In the genomic region with DNA sequence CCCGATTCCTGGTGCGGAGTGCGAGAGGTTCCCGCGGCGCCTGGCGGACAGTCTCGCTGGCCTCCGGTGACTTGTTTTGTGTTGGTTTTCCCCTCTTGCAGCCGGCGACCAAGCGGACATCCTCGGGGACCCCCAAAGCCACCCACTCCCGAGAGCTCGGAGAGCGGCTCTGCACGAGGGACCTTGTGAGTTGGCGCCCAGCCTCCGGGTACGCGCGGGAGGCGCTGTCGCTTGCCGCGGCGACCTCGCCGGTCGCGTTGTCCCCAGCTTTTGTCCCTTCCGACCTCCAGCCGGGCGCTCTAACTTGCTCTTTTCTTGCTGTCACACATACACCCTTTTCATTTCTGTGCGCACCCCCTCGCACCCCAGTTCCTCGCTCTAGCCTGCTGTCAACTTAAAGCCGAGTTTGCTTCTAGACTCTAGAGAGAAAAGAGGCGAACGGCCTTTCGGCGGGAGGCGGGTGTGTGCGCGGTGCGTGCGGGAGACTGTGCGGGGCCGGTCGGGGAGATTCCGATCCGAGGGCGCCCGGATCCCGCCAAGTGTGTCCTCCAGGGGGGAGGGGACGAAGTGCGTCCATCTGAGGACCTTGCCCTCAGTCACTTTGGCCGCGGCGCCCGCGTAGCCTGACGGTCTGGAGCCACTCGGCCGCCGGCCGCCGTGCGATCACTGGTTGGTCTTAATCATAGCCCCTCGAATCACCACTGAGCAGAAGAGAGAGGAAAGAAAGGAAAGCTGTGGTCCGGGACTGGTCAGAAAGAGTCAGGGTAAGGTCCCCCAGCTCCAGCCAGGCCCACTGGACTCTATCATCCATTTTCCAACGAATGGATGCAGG, we compare ENCODE assay signal across 8 mouse cellular contexts. TPM values are rescaled to one million over a fixed set of nuclear protein-coding genes. Genes with fewer than 3 reads are reported as not detected.
DNase-seq lines count a peak whose midpoint lies in the region; ATAC-seq and TF ChIP-seq lines count a peak whose summit lies in the region.

No protein-coding gene starts in this region.

- H3K36me3 ChIP-seq in intestine, embryonic 16.5 days (ENCODE audit: control insufficient read depth, insufficient read depth, low read length) = no peaks in the 10 kb centered on the region
- no peaks in the 10 kb centered on the region for H3K36me3 ChIP-seq in liver, embryonic 15.5 days (replicated peaks)
- H3K36me3 ChIP-seq in stomach, embryonic 14.5 days (ENCODE audit: control insufficient read depth, insufficient read depth, low read length) = no peaks in the 10 kb centered on the region

- no peak for TF ChIP-seq POLR2A in cerebellum, adult 2 months (IDR thresholded peaks at IDR 0.05; ENCODE audit: borderline replicate concordance, insufficient read depth, low read length)

- ATAC-seq in intestine, embryonic 16.5 days = peak; percentile 51
- no peak; the same call in 1 of the 2 replicates for ATAC-seq in liver, embryonic 15.5 days (ENCODE audit: insufficient read depth)
- ATAC-seq in stomach, embryonic 14.5 days (ENCODE audit: insufficient number of reproducible peaks, insufficient read depth, low FRiP score, low read depth) = 0 out of 2 replicates have a peak, but pooled peaks have one; percentile 5

- intact Hi-C loops in gastrocnemius, adult 2 months (cut with DNase I) = loop anchor here (2.0 kb wide), 1 partner anchor 54 kb away; no protein-coding TSS in a partner anchor

- H3K9ac ChIP-seq in intestine, embryonic 16.5 days (ENCODE audit: low read depth, low read length) = peak overlapping the region; percentile 57
- no peak overlapping the region for H3K9ac ChIP-seq in liver, embryonic 15.5 days
- H3K9ac ChIP-seq in stomach, embryonic 14.5 days (replicated peaks; ENCODE audit: low read depth, low read length) = no peak overlapping the region; the same call in 1 of the 2 replicates

- H3K4me1 ChIP-seq in cerebellum, adult 2 months (ENCODE audit: control insufficient read depth, insufficient read depth, low read length) = no peaks in the 10 kb centered on the region; the same call in none of the 2 replicates
- H3K4me1 ChIP-seq in intestine, embryonic 16.5 days (ENCODE audit: control insufficient read depth, insufficient read depth, low read length) = peaks cover 16% of the 10 kb centered on the region
- H3K4me1 ChIP-seq in liver, embryonic 15.5 days (replicated peaks) = peaks cover 6% of the 10 kb centered on the region; the same call in 1 of the 2 replicates
- peaks cover 12% of the 10 kb centered on the region; the same call in 1 of the 2 replicates for H3K4me1 ChIP-seq in stomach, embryonic 14.5 days (ENCODE audit: control insufficient read depth, insufficient read depth, low read length)

- peak overlapping the region; percentile 51 for H3K4me3 ChIP-seq in cerebellum, adult 2 months (replicated peaks; ENCODE audit: insufficient read depth, low read depth, low read length)
- peak overlapping the region; percentile 74 for H3K4me3 ChIP-seq in gastrocnemius, adult 2 months
- peak overlapping the region; percentile 45 for H3K4me3 ChIP-seq in intestine, embryonic 16.5 days (ENCODE audit: low read length)
- H3K4me3 ChIP-seq in liver, embryonic 15.5 days (replicated peaks) = peak overlapping the region; percentile 44
- H3K4me3 ChIP-seq in stomach, embryonic 14.5 days (ENCODE audit: low read depth, low read length) = peak overlapping the region; percentile 40

- DNase-seq in cerebellum, adult 2 months = peak; percentile 27 to 43
- no peak for DNase-seq in cerebellum, adult 11-12 months
- peak; percentile 65 for DNase-seq in adrenal gland, postnatal 25 days
- peak; percentile 65 for DNase-seq in gastrocnemius, adult 2 months
- DNase-seq in right cerebral cortex, postnatal 25 days = no peak

- under 1% methylated on average over 72 of the region's 72 CpGs for WGBS in cerebellum, adult 2 months
- WGBS in intestine, embryonic 16.5 days = under 1% methylated on average over 72 of the region's 72 CpGs
- WGBS in liver, embryonic 15.5 days (ENCODE audit: insufficient replicate concordance) = under 1% methylated on average over 72 of the region's 72 CpGs
- WGBS in stomach, embryonic 14.5 days = under 1% methylated on average over 72 of the region's 72 CpGs

- H3K27ac ChIP-seq in cerebellum, adult 2 months (ENCODE audit: insufficient read depth, low read length) = no peak overlapping the region
- H3K27ac ChIP-seq in gastrocnemius, adult 2 months = peak overlapping the region; percentile 58
- no peak overlapping the region for H3K27ac ChIP-seq in intestine, embryonic 16.5 days (ENCODE audit: low read length)
- no peak overlapping the region for H3K27ac ChIP-seq in liver, embryonic 15.5 days (replicated peaks)
- no peak overlapping the region for H3K27ac ChIP-seq in stomach, embryonic 14.5 days (ENCODE audit: low read length)

- H3K4me2 ChIP-seq in intestine, embryonic 16.5 days (ENCODE audit: low read depth, low read length) = peak overlapping the region; percentile 73
- H3K4me2 ChIP-seq in liver, embryonic 15.5 days = peak overlapping the region; percentile 62
- H3K4me2 ChIP-seq in stomach, embryonic 14.5 days (replicated peaks; ENCODE audit: low read depth, low read length) = peak overlapping the region; percentile 91

- TF ChIP-seq CTCF in cerebellum, adult 2 months (IDR thresholded peaks at IDR 0.05; ENCODE audit: borderline replicate concordance, insufficient read depth, low read depth, low read length) = no peak
- TF ChIP-seq CTCF in gastrocnemius, adult 2 months (IDR thresholded peaks at IDR 0.05) = peak; percentile 15; the same call in 1 of the 2 replicates

- H3K27me3 ChIP-seq in cerebellum, adult 2 months (ENCODE audit: control insufficient read depth, insufficient read depth, low read length) = peaks cover 1% of the 10 kb centered on the region; the same call in 1 of the 2 replicates
- peaks cover 37% of the 10 kb centered on the region for H3K27me3 ChIP-seq in intestine, embryonic 16.5 days (replicated peaks; ENCODE audit: control insufficient read depth, insufficient read depth, low read length)
- peaks cover 79% of the 10 kb centered on the region for H3K27me3 ChIP-seq in liver, embryonic 15.5 days
- H3K27me3 ChIP-seq in stomach, embryonic 14.5 days (ENCODE audit: control insufficient read depth, insufficient read depth, low read length) = peaks cover 43% of the 10 kb centered on the region

- H3K9me3 ChIP-seq in intestine, embryonic 16.5 days (ENCODE audit: control insufficient read depth, low read length) = no peaks in the 10 kb centered on the region
- no peaks in the 10 kb centered on the region for H3K9me3 ChIP-seq in liver, embryonic 15.5 days (replicated peaks)
- no peaks in the 10 kb centered on the region for H3K9me3 ChIP-seq in stomach, embryonic 14.5 days (ENCODE audit: control insufficient read depth, low read depth, low read length)

RNA-seq across cellular contexts. Expression of a gene that starts 0.6 kb away (rescaled TPM):
- polyA plus RNA-seq in cerebellum, adult 2 months (2012; rRNA removed) = 42.0 and 42.5 TPM in 2 replicates
- 9.0 and 19.4 TPM in 2 replicates for total RNA-seq in adrenal gland, postnatal 25 days (2021)
- 10 to 100 TPM; 21.1 to 39.1 TPM for total RNA-seq in gastrocnemius, adult 2 months (2021)
- polyA plus RNA-seq in intestine, embryonic 16.5 days (2015; fragmentation: Nextera tagmentation; extraction: Ambion mirVana) = 3.6 and 4.6 TPM in 2 replicates
- 0.15 and 0.22 TPM in 2 replicates for polyA plus RNA-seq in liver, embryonic 15.5 days (2015; fragmentation: Nextera tagmentation; extraction: Ambion mirVana)
- 12.5 and 13.4 TPM in 2 replicates for polyA plus RNA-seq in stomach, embryonic 14.5 days (2014; fragmentation: Nextera tagmentation; extraction: Ambion mirVana)

Comparison
In these comparisons a context has a peak if more than half of its experiments do, and no peak if none do; other contexts are left out.
1. DNase-seq: peak in cerebellum, adult 2 months (2 of 2), adrenal gland, postnatal 25 days (single experiment) and gastrocnemius, adult 2 months (single experiment); none in cerebellum, adult 11-12 months (single experiment) and right cerebral cortex, postnatal 25 days (single experiment).
2. Peak in every context shown above with its lines, with median percentiles within 50 percentile points of each other: H3K4me3 ChIP-seq and H3K4me2 ChIP-seq.